Mouse (Mus musculus) lung, adult 2 months (tissue): ENCODE data around the gene Arid1b.

ENCODE experiments used
- CTCF ChIP-seq: fragments of 200-500 bp; IDR thresholded peaks from 2 replicates; pipeline ENCODE4 v1.5.1; 2011; ENCODE audit warnings: mild to moderate bottlenecking, low read length, control low read depth; ENCODE audit not compliant: insufficient read depth
- POLR2A ChIP-seq: fragments of 200-500 bp; IDR thresholded peaks from 2 replicates; pipeline ENCODE4 v1.6.1; 2011; ENCODE audit warnings: low read depth, mild to moderate bottlenecking, control low read depth, low read length, borderline replicate concordance; ENCODE audit errors: extremely low read depth

DNA sequence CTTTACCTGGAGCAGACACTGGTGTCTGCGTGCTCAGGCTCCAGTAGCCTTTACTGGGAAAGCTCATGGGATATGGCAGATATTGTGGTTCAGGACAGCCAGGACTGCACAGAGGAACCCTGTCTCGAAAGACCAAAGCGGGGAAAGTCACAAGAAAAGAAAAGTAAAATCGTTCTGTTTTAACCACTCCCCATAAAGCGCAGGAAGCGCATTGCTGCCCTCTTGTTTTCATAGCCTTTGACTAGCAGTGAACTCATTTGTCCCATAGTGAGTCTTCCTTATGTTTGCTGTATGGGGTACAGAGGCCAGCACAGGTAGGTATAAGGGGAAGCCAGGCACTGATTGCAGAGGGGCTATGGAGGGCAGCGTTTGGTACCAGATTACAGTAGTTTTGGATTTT lies 173.9 kb downstream of the Arid1b start:
- TF ChIP-seq CTCF (no peak), POLR2A (no peak)
